Mouse (Mus musculus) embryonic fibroblast, embryonic 13.5 days (primary cell): Measurements from ENCODE around the gene D930048N14Rik.

Source experiments
- CTCF ChIP-seq: IDR thresholded peaks from 2 replicates; pipeline ENCODE4 v1.5.1; 2011; ENCODE audit warnings: mild to moderate bottlenecking, control low read depth, low read length, moderate library complexity, borderline replicate concordance; ENCODE audit not compliant: insufficient read depth
- POLR2A ChIP-seq: IDR thresholded peaks from 2 replicates; pipeline ENCODE4 v1.6.1; 2011; ENCODE audit warnings: low read depth, mild to moderate bottlenecking, control low read depth, low read length, moderate library complexity

GRCm38 (mm10) chr11:51620084-51620483 lies 30.7 kb upstream of the D930048N14Rik start:
- no peak for TF ChIP-seq POLR2A
- TF ChIP-seq CTCF: no peak
